Mouse (Mus musculus) brain, embryonic 14.5 days (tissue): Measurements from ENCODE around the gene Polk. TPM values are rescaled to one million over a fixed set of nuclear protein-coding genes. Genes with fewer than 3 reads are reported as not detected.

Experiments used
- DNase-seq: peaks from one replicate; pipeline ENCODE4 v3.0.0-alpha.2; 2011; ENCODE audit warnings: low read depth
- CTCF ChIP-seq: fragments of 200-500 bp; IDR thresholded peaks from 2 replicates; pipeline ENCODE4 v1.5.1; 2012; ENCODE audit warnings: inconsistent platforms, mild to moderate bottlenecking, moderate library complexity, borderline replicate concordance; ENCODE audit not compliant: insufficient read depth, insufficient read length; ENCODE audit errors: extremely low read depth
- POLR2A ChIP-seq: fragments of 200-500 bp; IDR thresholded peaks from 2 replicates; pipeline ENCODE4 v1.6.1; 2012; ENCODE audit warnings: mild to moderate bottlenecking, inconsistent platforms, borderline replicate concordance; ENCODE audit not compliant: poor library complexity, insufficient read depth, insufficient read length, severe bottlenecking; ENCODE audit errors: extremely low read depth
- polyA plus RNA-seq: library from polyadenylated mRNA; depleted of rRNA; stranded (reverse); fragments of >200 nt; gene quantifications from 2 replicates; pipeline ENCODE4 v1.2.3, GENCODE M21; 2012; rRNA removed

Polk gene
- polyA plus RNA-seq, 1 experiment: 4.8 TPM

- no peak for TF ChIP-seq POLR2A
- peak; percentile 95 for TF ChIP-seq CTCF
- DNase-seq: peak; percentile 88
Measured at GRCm38 (mm10) chr13:96431595-96432156, 110.7 kb downstream of the Polk start.

Other genes starting within 250 kb of the Polk start
- gene Poc5, start 154.3 kb downstream of the Polk start, polyA plus RNA-seq: 17.2 and 19.8 TPM in 2 replicates
- 0.04 TPM in 1 of 2 replicates, not detected in the other for gene Ankdd1b, start 71.4 kb downstream of the Polk start, polyA plus RNA-seq
- gene Gm17622, start 51.8 kb downstream of the Polk start, polyA plus RNA-seq: not detected in 2 replicates
- gene Col4a3bp, start within 50 bp of the Polk start, polyA plus RNA-seq: 17.7 and 25.0 TPM in 2 replicates
- 91.9 and 128 TPM in 2 replicates for gene Hmgcr, start 128.4 kb upstream of the Polk start, polyA plus RNA-seq
- gene Ankrd31, start 205.7 kb upstream of the Polk start, polyA plus RNA-seq: 0.01 and 0.03 TPM in 2 replicates